Mouse (Mus musculus) lung, postnatal 0 days (tissue): ENCODE data around the gene Paqr7.

Experiments used
- CTCF ChIP-seq: IDR thresholded peaks from 2 replicates; pipeline ENCODE4 v1.5.1; 2016; ENCODE audit warnings: antibody characterized with exemption, mild to moderate bottlenecking
- EP300 ChIP-seq: IDR thresholded peaks from 2 replicates; pipeline ENCODE4 v1.6.1; 2016; ENCODE audit warnings: antibody characterized with exemption, mild to moderate bottlenecking, control low read depth

- TF ChIP-seq CTCF (no peak), EP300 (no peak)
These were observed 26.9 kb downstream of the Paqr7 start for GRCm38 (mm10) chr4:134523447-134523846.
